Mouse (Mus musculus) intestine, embryonic 14.5 days (tissue): ENCODE data around the gene Coro1c. TPM values are rescaled to one million over a fixed set of nuclear protein-coding genes. Genes with fewer than 3 reads are reported as not detected.

Experiments used
- ATAC-seq: fragments of 200-750 bp; cut with Nextera tagmentation; replicated peaks from 2 replicates; pipeline ENCODE4 v1.8.0; 2017; ENCODE audit warnings: low read depth, moderate number of reproducible peaks, moderate TSS enrichment, moderate library complexity; ENCODE audit not compliant: low FRiP score, low TSS enrichment
- DNase-seq: peaks from one replicate; pipeline ENCODE4 v3.0.0-alpha.2; 2018; ENCODE audit warnings: low spot score
- H3K27ac ChIP-seq: fragments of 300-500 bp; sonication (generic); 2 replicates; pipeline ENCODE4 v1.5.1; 2014; ENCODE audit warnings: low read depth, mild to moderate bottlenecking, control low read depth
- H3K27me3 ChIP-seq: fragments of 300-500 bp; sonication (generic); replicated peaks from 2 replicates; pipeline ENCODE4 v1.6.1; 2014; ENCODE audit warnings: low read length, control low read depth; ENCODE audit not compliant: control insufficient read depth, insufficient read depth
- H3K36me3 ChIP-seq: fragments of 300-500 bp; sonication (generic); 2 replicates; pipeline ENCODE4 v1.6.1; 2014; ENCODE audit warnings: low read length, control low read depth; ENCODE audit not compliant: control insufficient read depth, insufficient read depth
- H3K4me1 ChIP-seq: fragments of 300-500 bp; sonication (generic); replicated peaks from 2 replicates; pipeline ENCODE4 v1.6.1; 2014; ENCODE audit warnings: low read length, control low read depth, mixed read lengths; ENCODE audit not compliant: control insufficient read depth, insufficient read depth
- H3K4me2 ChIP-seq: fragments of 300-500 bp; sonication (generic); 2 replicates; pipeline ENCODE4 v1.6.1; 2014; ENCODE audit warnings: low read length
- H3K4me3 ChIP-seq: fragments of 300-500 bp; sonication (generic); 2 replicates; pipeline ENCODE4 v1.5.1; 2014; ENCODE audit warnings: low read depth, low read length, control low read depth, mixed read lengths
- H3K9ac ChIP-seq: fragments of 300-500 bp; sonication (generic); 2 replicates; pipeline ENCODE4 v1.6.1; 2014; ENCODE audit warnings: mild to moderate bottlenecking, low read length
- H3K9me3 ChIP-seq: fragments of 300-500 bp; sonication (generic); 2 replicates; pipeline ENCODE4 v1.6.1; 2016; ENCODE audit warnings: low read length, control low read depth; ENCODE audit not compliant: control insufficient read depth
- WGBS: fragments of 180-500 bp; shearing (Covaris S2); extraction: QIAGEN DNeasy Blood & Tissue Kit; methylation state at CpG from one replicate; pipeline ENCODE4 v1.1.7; 2014; 5-methylcytosine and 5-hydroxymethylcytosine counted together
- polyA plus RNA-seq: library from polyadenylated mRNA; unstranded; fragments of >200 nt; fragmentation: Nextera tagmentation; extraction: Ambion mirVana; gene quantifications from 2 replicates; pipeline ENCODE4 v1.2.1, GENCODE M21; 2014

Coro1c gene
- polyA plus RNA-seq, 1 experiment from 2014 or later: 185 TPM

DNA sequence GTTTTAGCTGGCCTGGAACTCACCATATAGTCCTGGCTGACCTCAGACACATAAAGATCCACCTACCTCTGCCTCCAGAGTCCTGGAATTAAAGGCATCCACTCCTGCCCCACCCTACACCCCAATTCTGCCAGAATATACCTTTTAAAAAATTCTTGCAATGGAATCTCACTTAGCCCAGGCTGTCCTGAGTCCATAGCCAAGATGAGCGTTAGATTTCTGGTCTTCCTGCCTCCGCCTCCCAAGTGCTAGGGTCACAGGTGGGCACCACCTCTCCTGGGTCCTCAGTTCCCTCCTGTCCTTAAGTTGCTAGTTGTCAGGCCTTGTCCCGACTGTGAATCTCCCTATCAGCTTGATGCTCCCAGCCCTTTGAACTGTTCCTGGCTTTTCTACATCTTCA lies 23.8 kb upstream of the Coro1c start:
- H3K9me3 ChIP-seq: peaks cover 7% of the 10 kb centered on the region; the same call in 1 of the 2 replicates
- no peak overlapping the region for H3K4me2 ChIP-seq
- 74% methylated on average over 3 of the region's 3 CpGs for WGBS
- no peaks in the 10 kb centered on the region for H3K36me3 ChIP-seq
- no peak overlapping the region for H3K4me3 ChIP-seq
- no peaks in the 10 kb centered on the region for H3K27me3 ChIP-seq
- H3K4me1 ChIP-seq: peaks cover 8% of the 10 kb centered on the region; the same call in 1 of the 2 replicates
- H3K27ac ChIP-seq: no peak overlapping the region
- H3K9ac ChIP-seq: no peak overlapping the region
- DNase-seq (no peak), ATAC-seq (no peak)

DNA sequence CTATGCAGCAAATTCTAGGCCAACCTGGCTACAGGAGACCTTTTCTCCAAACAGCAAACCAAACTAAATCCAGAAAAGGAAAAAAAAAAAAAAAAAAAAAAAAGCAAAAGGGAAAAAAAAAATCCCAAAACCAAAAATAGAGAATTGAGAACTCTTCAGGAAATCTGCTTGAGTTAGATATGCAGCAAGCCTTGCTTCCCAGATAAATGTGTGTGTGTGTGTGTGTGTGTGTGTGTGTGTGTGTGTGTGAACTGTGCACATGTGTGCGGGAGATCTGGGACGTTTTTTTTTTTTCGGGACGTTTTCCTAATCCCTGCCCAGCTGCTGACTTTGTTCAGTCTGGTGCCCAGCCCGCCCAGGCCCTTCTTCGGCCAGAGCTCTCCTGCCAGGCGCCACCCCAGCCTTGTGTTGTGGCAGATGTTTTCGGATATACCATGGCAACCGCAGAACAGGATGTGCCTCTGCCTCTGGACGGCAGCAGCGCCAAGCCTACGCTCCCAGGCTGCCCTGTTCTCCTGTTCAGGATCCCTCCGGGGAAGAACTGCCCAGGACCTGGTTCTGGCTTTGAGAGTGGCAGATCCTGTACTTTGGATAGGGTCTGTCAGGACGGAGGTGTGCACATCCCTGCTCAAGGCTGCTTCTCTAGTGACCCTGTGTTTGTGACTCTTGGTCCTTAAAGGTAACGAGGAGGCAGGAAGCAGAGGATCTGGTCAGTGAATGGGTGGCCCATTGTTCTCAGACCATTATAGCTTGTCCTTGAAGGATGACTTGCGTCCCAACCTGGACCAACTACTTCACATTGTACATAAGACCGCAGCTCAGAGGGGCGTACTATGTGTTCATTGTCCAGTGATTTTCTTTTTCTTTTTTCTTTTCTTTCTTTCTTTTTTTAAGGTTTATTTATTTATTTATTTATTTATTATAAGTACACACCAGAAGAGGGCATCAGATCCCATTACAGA lies 22.4 kb upstream of the Coro1c start:
- Histone ChIP-seq H3K4me3 (no peak overlapping the region), H3K4me1 (peaks cover 8% of the 10 kb centered on the region; the same call in 1 of the 2 replicates), H3K9me3 (peaks cover 7% of the 10 kb centered on the region; the same call in 1 of the 2 replicates), H3K4me2 (peak overlapping the region; percentile 20; the same call in 1 of the 2 replicates), H3K36me3 (no peaks in the 10 kb centered on the region), H3K27ac (peak overlapping the region; percentile 64), H3K9ac (peak overlapping the region; percentile 17; the same call in 1 of the 2 replicates), H3K27me3 (no peaks in the 10 kb centered on the region)
- DNase-seq: peak; percentile 67
- WGBS: 30% methylated on average over 18 of the region's 18 CpGs
- 0 out of 2 replicates have a peak, but pooled peaks have one; percentile 9 for ATAC-seq

DNA sequence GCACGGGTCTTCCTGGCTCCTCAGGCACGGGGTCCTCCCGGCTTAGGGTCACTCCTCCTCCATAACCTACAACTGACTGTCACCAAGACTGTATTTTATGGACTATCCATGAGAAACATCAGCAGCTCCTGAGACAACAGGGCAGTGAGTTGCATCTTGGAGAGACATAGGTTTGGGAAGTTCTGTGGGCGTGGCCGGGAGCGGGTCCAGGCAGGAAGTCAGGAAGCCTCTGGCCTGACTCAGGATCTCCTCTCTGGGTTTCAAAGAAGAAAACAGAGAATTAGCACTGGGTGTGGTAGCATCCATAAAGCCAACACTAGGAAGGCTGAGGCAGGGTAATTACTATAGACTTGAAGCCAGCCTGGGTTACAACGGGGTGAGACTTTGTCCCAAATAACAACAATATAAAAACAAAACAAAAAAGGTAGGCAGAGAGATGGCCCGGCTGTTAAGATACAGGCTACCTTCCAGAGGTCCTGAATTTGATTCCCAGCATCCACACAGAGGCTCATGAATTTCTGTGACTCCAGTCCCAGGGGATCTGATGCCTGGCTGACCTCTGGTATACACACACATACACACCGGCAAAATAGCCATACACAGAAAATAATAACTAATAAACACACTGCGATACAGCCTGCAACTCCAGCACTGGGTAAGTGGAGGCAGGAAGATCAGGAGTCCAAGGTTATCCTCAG lies 21.5 kb upstream of the Coro1c start:
- Histone ChIP-seq H3K4me3 (no peak overlapping the region), H3K27ac (no peak overlapping the region), H3K36me3 (no peaks in the 10 kb centered on the region), H3K4me1 (peaks cover 8% of the 10 kb centered on the region; the same call in 1 of the 2 replicates), H3K4me2 (no peak overlapping the region), H3K9me3 (peaks cover 7% of the 10 kb centered on the region; the same call in 1 of the 2 replicates), H3K9ac (no peak overlapping the region), H3K27me3 (no peaks in the 10 kb centered on the region)
- DNase-seq (no peak), ATAC-seq (no peak)
- 50% methylated on average over 10 of the region's 10 CpGs for WGBS

DNA sequence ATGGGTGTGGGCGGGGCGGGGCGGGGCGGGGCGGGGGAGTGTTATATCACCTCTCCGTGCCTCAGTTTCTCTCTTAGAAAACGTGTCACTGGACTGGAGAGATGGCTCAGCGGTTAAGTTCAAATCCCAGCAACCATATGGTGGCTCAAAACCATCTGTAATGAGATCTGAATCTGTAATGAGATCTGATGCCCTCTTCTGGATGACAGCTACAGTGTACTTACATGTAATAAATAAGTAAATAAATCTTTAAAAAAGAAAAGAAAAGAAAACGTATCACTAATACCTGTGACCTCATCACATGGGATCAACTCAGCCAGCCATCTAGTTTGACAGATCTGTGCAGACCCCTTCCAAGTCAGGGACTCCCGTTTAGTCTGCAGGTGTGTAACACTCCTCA lies 21.0 kb upstream of the Coro1c start:
- Histone ChIP-seq H3K9me3 (peaks cover 7% of the 10 kb centered on the region; the same call in 1 of the 2 replicates), H3K36me3 (no peaks in the 10 kb centered on the region), H3K27ac (no peak overlapping the region), H3K4me1 (peaks cover 8% of the 10 kb centered on the region; the same call in 1 of the 2 replicates), H3K4me2 (no peak overlapping the region), H3K27me3 (no peaks in the 10 kb centered on the region), H3K4me3 (no peak overlapping the region), H3K9ac (no peak overlapping the region)
- no peak for ATAC-seq
- DNase-seq: no peak
- 67% methylated on average over 10 of the region's 10 CpGs for WGBS

DNA sequence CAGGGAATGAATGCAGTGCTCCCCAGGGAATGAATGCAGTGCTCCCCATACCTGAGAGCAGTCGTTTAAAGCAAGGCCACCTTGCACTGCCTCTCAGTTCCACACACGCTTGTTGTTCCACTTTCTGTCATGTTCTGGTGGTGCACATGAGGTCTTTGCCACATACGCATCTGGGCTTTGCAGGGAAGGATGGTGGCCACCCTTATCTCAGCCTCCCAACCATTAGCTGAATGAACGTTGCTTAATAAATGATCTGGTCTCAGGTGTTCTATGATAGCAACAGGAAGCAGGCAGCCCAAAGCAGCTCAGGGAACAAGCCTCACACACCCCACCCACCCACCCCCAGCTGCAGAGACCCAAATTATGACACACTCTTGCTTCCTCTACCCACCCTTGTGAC lies 16.1 kb upstream of the Coro1c start:
- Histone ChIP-seq H3K9ac (no peak overlapping the region), H3K36me3 (no peaks in the 10 kb centered on the region), H3K9me3 (peaks cover 7% of the 10 kb centered on the region; the same call in 1 of the 2 replicates), H3K27me3 (no peaks in the 10 kb centered on the region), H3K27ac (no peak overlapping the region), H3K4me1 (peaks cover 7% of the 10 kb centered on the region), H3K4me3 (no peak overlapping the region), H3K4me2 (no peak overlapping the region)
- DNase-seq: no peak
- 88% methylated on average over 4 of the region's 4 CpGs for WGBS
- ATAC-seq: no peak

DNA sequence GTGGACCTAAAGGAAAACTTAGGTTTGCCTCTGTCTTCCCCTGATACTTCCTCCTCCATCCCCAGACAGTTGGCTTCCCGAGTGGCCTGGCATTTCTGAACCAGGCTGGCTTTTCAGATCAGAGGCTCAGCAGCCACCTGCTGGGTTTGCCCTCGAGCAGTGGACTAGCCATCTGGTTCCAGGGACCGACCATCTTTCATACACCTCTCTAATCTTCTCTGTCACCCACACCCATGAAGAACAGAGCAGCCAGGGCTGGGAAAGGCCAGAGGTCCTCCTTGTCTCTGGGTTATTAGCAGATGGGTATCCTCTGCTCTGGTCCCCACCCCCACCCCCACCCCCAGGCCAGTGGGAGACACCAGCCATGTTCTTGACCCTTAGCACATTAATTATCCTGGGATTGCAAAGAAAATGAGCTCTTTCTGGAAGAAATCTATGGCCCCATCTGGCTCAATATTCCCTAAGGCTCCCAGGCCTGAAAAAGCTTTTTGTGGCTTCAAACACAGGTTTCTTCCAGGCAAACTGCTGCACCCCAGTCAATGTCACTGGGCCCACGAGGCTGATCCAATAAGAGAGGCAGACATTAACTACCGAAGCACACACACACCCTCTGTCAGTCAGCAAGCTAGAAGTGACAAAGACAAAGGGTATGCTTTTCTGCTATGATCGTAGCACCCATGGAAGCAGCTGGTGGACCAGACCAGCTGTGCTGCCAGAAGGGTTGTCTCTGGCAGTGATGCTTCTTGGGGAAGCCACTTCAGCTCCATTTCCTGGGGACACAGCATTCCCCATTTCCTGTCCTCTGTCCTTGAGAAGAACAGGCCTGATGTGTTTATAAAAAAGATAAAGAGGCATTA lies 13.0 kb upstream of the Coro1c start:
- Histone ChIP-seq H3K9me3 (no peaks in the 10 kb centered on the region), H3K9ac (no peak overlapping the region), H3K36me3 (no peaks in the 10 kb centered on the region), H3K4me3 (no peak overlapping the region), H3K27me3 (no peaks in the 10 kb centered on the region), H3K4me2 (no peak overlapping the region), H3K27ac (peak overlapping the region; percentile 69), H3K4me1 (peaks cover 20% of the 10 kb centered on the region)
- 37% methylated on average over 6 of the region's 6 CpGs for WGBS
- ATAC-seq (no peak), DNase-seq (no peak)

DNA sequence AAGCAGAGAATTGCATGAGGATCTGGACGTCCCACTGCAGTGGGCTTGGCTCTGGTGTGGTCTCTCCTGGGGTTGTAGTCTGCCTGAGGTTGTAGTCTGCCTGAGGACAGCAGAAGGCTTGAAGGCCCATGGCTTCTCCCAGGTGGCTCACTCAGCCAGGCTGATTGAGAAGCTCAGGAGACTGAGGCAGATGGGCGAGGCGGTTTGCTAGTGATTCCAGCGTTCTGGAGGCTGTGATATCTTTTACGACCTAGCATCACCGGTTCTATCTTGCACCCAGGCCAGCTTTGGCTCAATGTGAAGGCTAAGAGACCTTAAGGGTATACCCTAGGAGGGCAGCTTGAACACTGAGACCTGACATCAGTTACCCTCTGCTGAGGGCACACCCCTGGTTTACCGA lies 10.5 kb upstream of the Coro1c start:
- DNase-seq: no peak
- Histone ChIP-seq H3K4me3 (no peak overlapping the region), H3K27me3 (no peaks in the 10 kb centered on the region), H3K4me1 (peaks cover 20% of the 10 kb centered on the region), H3K4me2 (no peak overlapping the region), H3K36me3 (no peaks in the 10 kb centered on the region), H3K9me3 (no peaks in the 10 kb centered on the region), H3K27ac (peak overlapping the region; percentile 64; the same call in 1 of the 2 replicates), H3K9ac (no peak overlapping the region)
- 48% methylated on average over 7 of the region's 7 CpGs for WGBS
- peak; percentile 24 for ATAC-seq

DNA sequence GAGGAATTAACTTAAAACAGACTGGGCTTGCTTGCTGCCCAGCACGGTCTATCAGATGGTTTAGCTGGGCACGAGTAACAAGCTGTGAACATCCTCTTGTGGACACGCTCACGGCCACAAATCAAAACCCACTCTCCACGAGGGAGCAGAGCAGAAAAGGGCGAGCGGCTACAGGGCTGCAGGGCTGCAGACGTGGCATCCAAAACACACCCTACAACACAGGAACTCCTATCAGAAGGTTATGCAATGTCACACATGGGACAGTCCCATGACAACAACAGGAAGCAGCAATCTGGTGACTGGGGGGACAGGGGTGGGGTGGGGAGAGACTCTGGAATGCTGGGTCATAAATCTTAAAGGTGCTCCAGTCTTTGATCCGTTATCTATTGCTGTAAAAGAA lies 10.1 kb upstream of the Coro1c start:
- Histone ChIP-seq H3K4me2 (no peak overlapping the region), H3K27ac (peak overlapping the region; percentile 64; the same call in 1 of the 2 replicates), H3K4me3 (no peak overlapping the region), H3K9ac (no peak overlapping the region), H3K36me3 (no peaks in the 10 kb centered on the region), H3K4me1 (peaks cover 20% of the 10 kb centered on the region), H3K27me3 (no peaks in the 10 kb centered on the region), H3K9me3 (no peaks in the 10 kb centered on the region)
- DNase-seq (no peak), ATAC-seq (peak; percentile 74)
- WGBS: 16% methylated on average over 9 of the region's 9 CpGs
